Mouse (Mus musculus) mouse embryonic stem cell (cell line): Measurements from ENCODE around the gene Ttc30a2.
"Not testable (repeated sequence)": the region's sequence is repeated elsewhere in the genome, so short reads cannot be mapped to it uniquely, and the experiment has no call there.

Experiments
- in situ Hi-C, 2 experiments: fragments of 300-500 bp; cut with MboI; formaldehyde crosslinking; loops; 1 replicate in 1 of 2; 3 replicates in 1 of 2; pipeline ENCODE4 v1.14.3; 2019 to 2020; ENCODE audit warnings: low sequenced_read_pairs in 2 of 2, low pct_unique_long_range_greater_than_20kb in 1 of 2, mixed read lengths in 1 of 2; ENCODE audit not compliant: unreplicated experiment in 1 of 2

Ttc30a2 gene

DNA sequence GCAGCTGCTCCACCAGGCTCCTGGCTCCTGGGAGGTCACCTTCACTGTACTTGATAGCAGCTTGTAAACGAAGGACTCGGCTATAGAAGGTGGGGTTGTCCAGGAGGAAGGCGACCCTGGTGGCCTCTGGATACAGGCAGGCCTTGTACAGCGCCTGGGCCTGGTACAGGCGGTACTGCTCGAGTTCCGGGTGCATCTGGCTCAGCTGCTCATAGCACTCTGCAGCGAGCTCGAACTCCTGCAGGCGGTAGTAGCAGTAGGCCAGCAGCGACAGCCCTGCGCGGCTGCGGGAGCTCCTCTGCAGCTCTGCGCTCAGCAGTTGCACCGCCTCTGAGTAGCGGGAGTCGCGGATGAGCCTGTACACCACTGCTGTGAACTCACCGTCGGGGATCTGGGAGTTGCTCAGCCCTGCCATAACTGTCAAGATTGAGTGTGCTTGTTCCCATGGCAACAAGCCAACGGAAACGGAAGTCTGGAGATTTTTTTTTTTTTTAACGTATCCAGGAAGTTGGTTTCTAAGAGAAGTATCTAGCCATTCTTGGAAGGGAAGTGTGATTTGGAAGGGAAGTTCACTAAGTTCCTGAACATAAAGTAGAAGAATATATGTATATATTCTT lies at the start of gene Ttc30a2:
Gene Ttc30a2, minus strand, starts transcription at position 419 of the 617 bp plus-strand sequence.
- in situ Hi-C loops: not testable (repeated sequence)

DNA sequence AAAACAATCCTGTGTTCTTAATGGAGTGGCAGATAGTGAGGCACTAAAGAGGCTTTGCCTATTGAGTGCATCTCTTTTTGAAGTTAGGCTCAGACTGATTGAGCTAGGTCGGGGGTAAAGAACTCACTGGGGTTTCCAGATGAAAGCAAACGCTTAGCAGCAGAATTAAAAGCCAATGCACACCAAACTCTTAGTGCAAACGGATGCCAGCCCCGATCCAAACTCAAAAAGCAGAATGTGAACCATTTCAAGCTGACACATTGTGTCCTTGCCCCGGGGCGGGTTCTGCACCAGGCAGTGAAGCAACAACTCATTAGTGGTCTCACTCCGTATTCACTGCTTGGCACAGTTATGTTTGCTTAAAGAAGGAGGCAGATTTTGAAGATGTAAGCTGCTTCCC lies 38.9 kb upstream of the Ttc30a2 start:
- in situ Hi-C loops: no loop called here

DNA sequence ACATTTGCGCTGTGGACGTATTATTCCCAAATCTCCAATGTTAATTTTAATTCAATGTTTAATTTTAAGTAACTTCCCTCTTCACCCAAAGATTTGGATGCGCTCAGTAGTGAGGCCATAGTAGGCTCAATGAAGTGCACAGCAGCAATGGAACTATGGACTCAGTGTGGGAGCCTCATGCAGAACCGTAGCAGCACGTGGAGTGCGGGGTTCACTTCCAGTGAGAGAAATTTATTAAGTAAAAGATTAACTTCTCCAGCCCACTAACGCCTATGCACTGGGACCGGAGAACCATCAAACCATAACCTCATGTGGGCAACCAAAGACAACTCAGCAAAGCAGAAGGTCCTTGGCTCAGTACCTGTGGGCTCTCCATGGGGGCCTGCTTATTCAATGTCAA lies 38.2 kb upstream of the Ttc30a2 start:
- in situ Hi-C loops: no loop called here

DNA sequence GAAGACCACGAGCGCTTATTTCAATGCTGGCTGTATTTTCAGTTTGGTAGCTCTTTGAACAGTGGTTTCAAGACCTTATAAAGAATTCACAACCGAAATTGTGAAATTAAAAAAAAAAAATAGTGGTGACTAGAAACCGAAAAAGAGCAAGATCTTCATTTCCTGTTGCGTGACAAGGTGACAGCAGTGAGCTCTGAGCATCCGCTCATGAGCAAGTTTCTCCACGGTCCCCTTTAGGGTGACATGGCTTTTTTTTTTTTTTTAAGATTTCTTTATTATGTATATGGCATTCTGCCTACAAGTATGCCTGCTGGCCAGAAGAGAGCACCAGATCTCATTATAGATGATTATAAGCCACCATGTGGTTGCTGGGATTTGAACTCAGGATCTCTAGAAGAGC lies 37.5 kb upstream of the Ttc30a2 start:
- in situ Hi-C loops: no loop called here

DNA sequence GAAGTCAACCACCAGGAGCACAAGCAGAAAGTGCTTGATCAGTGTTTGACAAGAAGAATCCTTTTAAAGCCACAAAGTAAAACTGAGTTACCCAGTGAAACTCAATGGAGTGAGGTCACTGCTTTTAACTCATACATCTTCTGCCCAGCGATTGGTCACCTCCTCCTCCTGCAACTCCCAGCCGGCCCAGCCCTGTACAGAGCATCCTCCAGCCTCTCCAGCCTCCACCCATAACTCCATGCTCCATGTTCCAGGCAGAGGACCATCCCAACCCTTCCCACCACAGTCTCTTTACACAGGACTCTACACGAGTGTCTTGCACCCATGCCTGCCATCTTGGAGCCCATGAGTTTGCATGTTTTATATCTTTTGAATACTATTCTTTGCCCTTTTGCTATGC lies 36.7 kb upstream of the Ttc30a2 start:
- in situ Hi-C loops: no loop called here

DNA sequence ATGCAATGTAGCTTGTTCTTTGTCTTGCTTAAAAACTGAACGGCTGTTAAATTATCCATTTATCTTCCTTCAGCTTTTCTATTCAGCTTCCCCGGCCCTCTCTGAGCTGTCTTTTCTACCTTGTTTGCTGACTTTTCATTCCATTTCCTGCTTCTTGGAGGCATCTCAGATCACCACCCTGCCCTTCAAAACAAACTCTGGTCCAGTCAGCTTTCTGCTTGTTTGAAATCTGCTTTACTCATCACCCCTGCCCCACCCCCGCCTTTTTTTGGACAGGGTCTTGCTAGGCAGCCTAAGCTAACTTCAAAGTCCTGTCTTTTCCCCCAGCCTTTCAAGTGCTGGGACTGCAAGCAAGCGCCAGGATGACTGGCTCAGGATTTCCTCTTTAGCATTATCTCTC lies 28.2 kb upstream of the Ttc30a2 start:
- in situ Hi-C loops: no loop called here

DNA sequence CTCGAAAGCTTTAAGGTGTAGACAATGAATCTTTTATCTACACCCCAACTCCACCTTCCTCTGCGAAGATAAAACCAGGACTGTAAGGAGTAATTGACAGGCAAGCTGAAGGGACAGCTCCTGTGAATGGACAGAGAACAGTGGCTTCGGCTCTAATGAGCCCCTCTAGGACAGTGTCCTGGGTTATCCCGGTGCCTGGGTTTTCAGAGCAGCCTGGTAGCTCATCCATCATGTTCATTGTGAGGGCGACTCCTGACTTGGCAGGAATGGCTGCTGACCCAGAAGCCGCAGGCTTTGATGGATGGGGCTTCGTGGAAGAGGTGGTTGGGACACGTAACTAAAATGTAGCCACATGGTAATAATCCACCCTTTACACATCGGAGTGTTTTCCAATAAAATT lies 24.9 kb upstream of the Ttc30a2 start:
- in situ Hi-C loops: no loop called here

DNA sequence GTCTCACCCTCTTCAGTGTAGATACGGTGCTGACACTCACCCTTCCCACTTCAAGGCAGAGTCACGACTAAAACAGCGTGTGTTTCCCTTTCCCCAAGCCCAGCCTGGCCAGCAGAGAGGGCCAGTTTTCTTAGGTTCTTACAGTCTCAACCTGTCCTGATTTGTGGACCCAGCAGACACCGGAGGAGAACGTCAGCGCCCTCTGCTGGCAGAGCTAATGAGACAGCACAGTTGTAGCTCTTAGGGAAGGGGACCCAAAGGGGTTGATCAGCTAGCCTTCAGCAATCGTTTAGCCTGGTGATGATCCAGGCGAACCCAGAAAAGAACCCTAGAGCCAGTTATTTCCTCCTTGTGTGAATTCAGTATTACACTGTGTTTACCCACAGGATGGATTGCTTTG lies 23.4 kb upstream of the Ttc30a2 start:
- in situ Hi-C loops: no loop called here

DNA sequence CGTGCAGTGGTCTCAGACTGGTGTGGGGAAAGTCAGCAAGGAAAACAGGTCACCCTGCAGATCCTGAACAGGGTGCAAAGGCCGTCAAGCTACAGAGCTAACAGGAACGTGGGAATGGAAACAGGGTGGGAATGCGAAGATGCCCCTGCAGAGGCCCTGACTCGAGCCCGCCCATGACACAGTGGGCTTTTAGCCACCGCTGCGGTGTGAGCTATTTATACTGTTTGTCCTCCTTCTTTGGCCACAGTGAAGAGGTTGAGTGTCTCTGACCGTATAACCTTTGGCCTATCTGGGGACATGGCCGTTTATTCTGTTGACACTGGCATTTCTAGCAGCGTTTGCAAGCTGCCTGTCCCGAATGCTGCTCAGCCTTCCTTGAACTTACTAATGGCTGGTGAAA lies 21.7 kb upstream of the Ttc30a2 start:
- in situ Hi-C loops: no loop called here

DNA sequence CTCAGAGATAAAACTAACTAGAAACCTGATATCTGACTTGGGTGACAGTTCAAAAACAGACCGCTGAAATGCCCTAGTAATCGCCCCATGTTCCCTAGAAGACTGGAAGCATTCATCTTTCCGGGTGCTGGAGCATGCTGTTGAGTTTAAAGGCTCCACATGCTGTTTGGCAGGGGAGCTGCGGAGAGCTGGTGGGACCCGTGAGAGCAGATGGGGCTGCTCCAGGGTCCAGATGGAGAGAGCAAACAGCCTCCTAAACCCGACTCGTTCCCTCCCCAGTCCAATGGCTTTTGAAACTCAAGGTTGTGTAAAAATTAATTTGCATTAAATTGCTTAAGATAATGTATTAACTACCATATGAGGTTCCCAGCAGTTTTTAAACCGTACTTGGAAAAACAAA lies 20.7 kb upstream of the Ttc30a2 start:
- in situ Hi-C loops: no loop called here

DNA sequence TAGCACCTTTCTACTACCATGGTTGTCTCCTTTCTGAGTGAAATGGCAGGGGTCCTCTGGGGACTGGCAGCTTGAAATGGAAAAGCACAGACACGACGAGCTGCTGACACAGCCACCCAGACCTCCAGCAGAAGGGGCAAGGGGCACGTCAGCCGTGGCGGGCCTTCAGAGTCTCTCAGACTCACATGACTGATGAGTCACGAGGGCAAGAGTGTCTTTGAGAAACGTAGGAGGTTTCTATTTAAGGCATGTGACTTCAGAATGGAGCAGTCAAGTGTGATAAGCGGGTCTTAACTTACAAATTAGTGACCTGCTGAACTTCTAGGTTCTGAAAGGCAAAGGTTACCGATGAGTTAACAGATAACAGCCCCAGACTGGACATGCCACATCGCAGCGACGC lies 19.8 kb upstream of the Ttc30a2 start:
- in situ Hi-C loops: no loop called here

DNA sequence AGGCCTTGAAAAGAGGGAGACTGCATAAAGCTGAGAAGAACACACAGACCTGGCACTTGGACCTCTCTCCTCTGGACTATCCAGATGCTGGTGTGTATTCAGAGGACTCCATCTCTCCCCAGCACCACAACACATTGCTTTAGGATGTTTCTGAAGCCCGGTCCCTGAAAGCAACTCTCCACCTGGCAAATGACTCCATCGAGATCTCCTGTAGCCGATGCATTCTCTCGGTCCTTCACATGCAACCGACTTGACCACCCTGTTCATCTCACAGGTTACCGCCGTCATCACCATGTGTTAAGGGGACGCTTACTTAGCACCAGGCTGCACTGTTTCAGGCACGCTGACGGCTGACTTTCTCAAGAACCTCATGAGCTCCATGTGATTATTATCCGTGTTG lies 16.9 kb upstream of the Ttc30a2 start:
- in situ Hi-C loops: no loop called here

DNA sequence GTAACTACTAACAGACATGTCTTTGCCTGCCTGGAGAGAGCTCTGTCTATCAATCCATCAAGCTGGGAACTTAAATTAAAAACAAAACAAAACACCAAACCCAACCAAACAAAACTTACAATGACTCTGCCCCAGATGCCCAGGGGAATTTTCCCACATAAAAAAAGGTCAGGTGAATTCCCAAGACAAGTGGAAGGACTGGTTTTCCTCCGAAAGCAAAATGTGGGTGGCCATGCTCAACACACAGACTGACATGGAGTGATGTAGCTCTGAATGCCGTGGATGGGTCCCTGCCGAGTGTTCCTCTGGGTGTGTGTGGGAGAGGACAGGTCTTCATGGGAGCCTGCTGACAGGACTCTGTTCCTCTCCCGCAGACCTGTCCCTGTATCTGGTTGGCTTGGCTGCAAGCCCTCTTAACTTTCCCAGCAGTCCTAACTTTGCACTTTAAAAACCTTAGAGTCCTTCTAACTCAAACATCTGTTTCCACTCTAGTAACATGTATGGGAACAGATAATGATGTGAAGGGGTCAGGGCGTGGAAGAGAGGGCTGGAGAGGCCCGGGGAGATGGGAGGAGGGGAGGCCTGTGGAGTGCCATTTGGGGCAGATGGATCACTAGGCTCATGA lies 13.7 kb upstream of the Ttc30a2 start:
- in situ Hi-C loops: no loop called here

DNA sequence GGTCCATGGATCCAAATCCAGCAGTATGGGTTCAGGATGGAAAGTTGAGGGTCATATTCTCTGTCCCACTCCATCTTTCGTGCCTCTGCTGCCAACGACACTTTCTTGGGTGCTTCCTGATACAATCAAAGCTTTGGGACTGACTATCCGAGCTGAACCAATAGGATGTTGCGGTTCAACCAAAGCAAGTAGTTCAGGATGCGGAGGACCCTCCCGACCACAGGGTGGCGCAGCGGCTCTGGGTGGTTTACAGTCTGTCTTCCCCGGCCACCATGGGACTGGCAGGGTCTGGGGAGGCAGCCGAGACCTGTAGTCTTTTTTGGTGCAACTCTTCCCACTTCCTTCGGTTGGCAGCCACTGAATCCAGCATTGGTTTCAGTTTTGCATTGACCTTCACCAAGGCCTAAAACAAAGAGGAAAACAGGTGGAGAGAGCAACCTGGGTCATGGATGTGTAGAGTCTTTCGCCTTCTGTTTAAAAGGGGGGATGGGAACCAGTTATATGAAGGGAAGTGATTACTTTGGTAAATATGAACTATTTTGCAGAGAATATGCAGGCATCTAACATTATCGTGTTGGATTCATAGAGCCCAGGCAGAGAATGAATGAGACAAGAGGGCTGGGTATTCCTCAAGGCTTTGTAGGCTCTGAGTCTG lies 13.0 kb upstream of the Ttc30a2 start:
- in situ Hi-C loops: no loop called here

DNA sequence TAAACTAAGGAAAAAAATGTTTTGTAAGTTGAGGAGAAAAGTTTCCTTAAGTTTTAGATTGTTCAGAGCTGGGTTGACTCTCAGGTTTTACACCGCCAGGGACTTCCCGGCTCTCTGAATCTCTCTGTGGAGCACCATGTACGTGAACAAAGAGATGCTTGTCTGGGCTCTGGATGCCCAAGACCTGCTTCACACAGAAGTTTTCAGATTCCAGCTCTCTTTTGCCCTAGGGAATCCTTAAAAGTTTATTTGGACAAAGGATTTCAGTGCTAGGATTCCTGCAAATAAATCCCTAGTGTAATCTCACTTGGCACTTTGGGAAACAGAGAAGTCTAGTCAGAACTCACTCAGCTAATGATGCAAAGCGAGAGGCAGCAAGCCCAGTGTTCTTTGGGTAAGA lies 11.7 kb upstream of the Ttc30a2 start:
- in situ Hi-C loops: loop anchor here in 1 of 2 experiments (5.0 kb wide), 1 partner anchor 78 kb away; no protein-coding TSS in a partner anchor

DNA sequence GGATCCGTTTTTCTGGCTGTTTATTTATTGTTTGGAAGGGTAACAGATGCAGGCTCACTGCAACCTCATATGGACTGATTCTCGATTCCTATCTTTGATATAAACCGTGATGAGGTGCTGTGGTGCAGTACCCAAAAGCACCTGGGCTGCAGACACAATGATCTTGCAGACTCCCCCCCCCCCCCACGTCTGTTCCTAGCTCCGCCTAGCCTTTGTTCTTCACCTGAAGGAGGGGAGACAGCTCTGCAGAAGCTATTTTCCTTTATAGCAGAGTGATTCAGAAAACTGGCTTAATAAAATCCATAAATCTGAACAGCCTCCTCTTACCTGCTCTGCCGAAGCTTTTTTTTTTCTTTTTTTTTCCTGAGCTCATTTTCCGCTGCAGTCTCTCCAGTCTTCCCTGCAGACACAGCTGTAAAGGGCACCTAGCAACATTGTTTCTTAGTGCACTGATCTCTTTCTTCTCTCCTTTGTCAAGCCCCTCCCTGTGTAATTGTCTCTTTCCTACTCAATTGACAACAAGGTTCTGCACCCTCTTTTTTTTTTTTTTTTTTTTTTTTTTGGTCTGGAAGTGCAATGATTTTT lies 10.9 kb upstream of the Ttc30a2 start:
- in situ Hi-C loops: loop anchor here in 1 of 2 experiments (5.0 kb wide), 1 partner anchor 78 kb away; no protein-coding TSS in a partner anchor

DNA sequence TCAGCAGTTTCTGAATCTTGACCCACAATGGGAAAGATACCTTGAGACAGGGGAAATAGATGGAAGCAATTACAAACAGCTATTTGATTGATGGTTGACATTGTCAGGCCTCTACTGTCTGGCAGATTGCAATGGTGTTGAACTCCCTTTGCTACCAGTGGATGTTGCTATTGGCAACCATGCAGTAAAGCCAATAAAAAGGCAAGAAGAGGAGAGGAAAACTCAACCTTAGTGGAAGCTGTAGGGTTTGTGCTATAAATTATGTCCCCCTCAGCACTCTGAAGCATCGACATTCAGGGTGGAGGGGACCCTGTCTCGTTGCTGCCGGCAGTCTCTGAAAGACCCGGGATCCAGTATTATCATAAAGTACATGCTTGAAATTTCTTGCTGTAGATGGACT lies 10.4 kb upstream of the Ttc30a2 start:
- in situ Hi-C loops: loop anchor here in 1 of 2 experiments (5.0 kb wide), 1 partner anchor 79 kb away; no protein-coding TSS in a partner anchor

DNA sequence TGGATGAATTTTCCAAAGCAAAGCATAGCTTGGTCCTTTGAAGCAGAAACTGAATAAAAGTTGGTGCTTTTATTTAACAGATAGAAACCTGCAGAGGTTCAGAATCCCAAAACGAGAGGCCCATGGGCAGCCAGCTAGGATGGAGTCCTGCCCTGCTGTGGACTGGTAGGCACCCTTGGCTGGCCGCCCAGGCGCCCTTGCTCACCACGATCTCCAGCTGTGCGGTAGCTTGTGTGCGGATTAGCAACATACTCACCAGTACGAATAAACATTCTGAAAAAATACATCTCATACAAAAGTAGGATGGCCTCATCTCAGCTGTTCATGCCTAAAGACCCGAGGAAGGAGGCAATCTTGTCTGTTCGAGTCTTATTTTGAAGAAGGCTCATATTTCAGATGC lies 9.8 kb upstream of the Ttc30a2 start:
- in situ Hi-C loops: loop anchor here in 1 of 2 experiments (5.0 kb wide), 1 partner anchor 80 kb away; no protein-coding TSS in a partner anchor

DNA sequence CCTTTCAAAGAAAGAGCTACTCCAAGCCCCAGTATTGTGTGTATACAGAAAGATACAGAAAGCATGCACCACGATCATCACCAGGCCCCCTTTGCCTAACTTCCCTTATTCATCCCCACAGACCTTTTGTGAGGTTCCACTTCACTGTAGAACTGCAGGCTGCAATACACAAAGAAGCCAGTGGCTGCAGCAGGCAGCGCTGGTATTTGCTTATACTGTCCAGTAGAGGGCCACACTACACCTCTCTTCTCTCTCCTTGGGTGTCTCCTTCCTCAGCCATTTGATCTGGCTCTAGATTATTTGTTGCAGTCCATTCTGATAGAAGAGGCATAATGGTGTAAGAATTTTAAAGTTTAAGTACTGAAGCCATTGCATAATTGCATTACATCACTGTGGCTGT lies 7.2 kb upstream of the Ttc30a2 start:
- in situ Hi-C loops: loop anchor here in 1 of 2 experiments (5.0 kb wide), 1 partner anchor 82 kb away; no protein-coding TSS in a partner anchor
